Mouse (Mus musculus): ENCODE measurements at regions not wholly inside any gene's neighbourhood (a gene's known extent, or its start where the extent isn't known, plus 50 kb on each side); places are given as distances from the start of the nearest gene placed in this dataset.

DNA sequence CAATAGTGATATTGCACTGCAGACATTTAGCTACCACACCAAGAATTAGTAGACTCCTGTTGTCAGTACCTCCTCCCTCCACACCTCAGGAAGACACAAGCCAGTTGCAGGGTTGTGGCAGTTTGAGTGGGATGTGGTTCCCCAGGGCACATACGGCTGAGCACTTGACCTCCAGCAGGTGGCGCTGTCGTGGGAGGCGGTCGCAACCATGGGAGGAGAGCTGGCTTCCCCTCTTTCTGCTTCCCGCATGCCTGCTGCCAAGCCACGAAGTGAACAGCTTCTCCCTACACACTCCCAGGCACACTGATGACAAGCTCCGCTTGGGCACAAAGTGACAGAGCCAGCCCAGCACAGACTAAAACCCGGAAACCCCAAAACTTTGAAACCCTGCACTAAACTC lies 73.2 kb upstream of the Kctd3 start:
- Histone ChIP-seq H3K27ac (replicated peaks; ENCODE audit: insufficient read depth, low read depth, low read length) (no peak overlapping the region), H3K9ac (ENCODE audit: low read depth, low read length) (no peak overlapping the region), H3K27me3 (ENCODE audit: control insufficient read depth, insufficient read depth, low read length) (no peaks in the 10 kb centered on the region), H3K36me3 (ENCODE audit: control insufficient read depth, insufficient read depth, low read length) (no peaks in the 10 kb centered on the region), H3K4me1 (ENCODE audit: control insufficient read depth, insufficient read depth, low read length) (no peaks in the 10 kb centered on the region), H3K79me2 (ENCODE audit: control insufficient read depth, insufficient read depth, low read length) (no peaks in the 10 kb centered on the region), H3K4me3 (ENCODE audit: insufficient read depth, low read depth, low read length) (no peak overlapping the region)
- peak; percentile 90 for TF ChIP-seq CTCF (IDR thresholded peaks at IDR 0.05; ENCODE audit: low read depth, low read length)
- TF ChIP-seq POLR2A (IDR thresholded peaks at IDR 0.05; ENCODE audit: extremely low read depth, insufficient read depth, low read length): no peak
- 20% methylated on average over 9 of the region's 9 CpGs for WGBS
- peak; percentile 7 for DNase-seq (ENCODE audit: extremely low read depth, low read depth, low spot score)

GRCm38 (mm10) chr1:189079451-189080410 lies 72.1 kb upstream of the Kctd3 start:
- WGBS: 80% methylated on average over 11 of the region's 11 CpGs

DNA sequence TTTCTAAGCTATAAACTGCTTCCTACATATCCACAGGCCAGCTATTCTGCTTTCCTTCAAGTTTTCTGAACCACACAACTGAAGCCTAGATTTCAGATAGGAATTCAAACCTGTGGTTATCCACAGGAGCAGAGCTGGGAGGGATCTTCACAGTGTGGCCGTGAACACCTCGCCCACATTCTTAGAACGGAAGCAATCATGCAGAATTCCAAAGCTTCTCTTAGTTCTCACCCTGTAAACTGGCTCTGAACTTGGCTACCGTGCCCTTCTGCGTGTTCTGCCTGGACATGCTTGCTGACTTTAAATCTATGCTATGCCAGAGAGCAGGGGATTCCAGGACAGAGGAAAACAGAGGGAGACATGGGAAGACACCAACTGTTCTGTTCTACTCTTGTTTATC lies 70.2 kb upstream of the Kctd3 start:
- H3K36me3 ChIP-seq (ENCODE audit: control insufficient read depth, insufficient read depth, low read length): no peaks in the 10 kb centered on the region
- no peaks in the 10 kb centered on the region for H3K27me3 ChIP-seq (ENCODE audit: control insufficient read depth, insufficient read depth, low read length)
- no peak overlapping the region for H3K4me3 ChIP-seq (ENCODE audit: insufficient read depth, low read depth, low read length)
- no peak for TF ChIP-seq POLR2A (IDR thresholded peaks at IDR 0.05; ENCODE audit: extremely low read depth, insufficient read depth, low read length)
- no peak for TF ChIP-seq CTCF (IDR thresholded peaks at IDR 0.05; ENCODE audit: low read depth, low read length)
- no peak for DNase-seq (ENCODE audit: extremely low read depth, low read depth, low spot score)
- no peak overlapping the region for H3K9ac ChIP-seq (ENCODE audit: low read depth, low read length)
- WGBS: 87% methylated on average over 5 of the region's 5 CpGs
- no peaks in the 10 kb centered on the region for H3K4me1 ChIP-seq (ENCODE audit: control insufficient read depth, insufficient read depth, low read length)
- no peak overlapping the region for H3K27ac ChIP-seq (replicated peaks; ENCODE audit: insufficient read depth, low read depth, low read length)
- no peaks in the 10 kb centered on the region for H3K79me2 ChIP-seq (ENCODE audit: control insufficient read depth, insufficient read depth, low read length)

More at GRCm38 (mm10) chr1:189079451-189080410, 72.1 kb upstream of the Kctd3 start:
- no peak for DNase-seq (ENCODE audit: extremely low read depth, low read depth, low spot score)
- Histone ChIP-seq H3K4me1 (ENCODE audit: control insufficient read depth, insufficient read depth, low read length) (no peaks in the 10 kb centered on the region), H3K4me3 (ENCODE audit: insufficient read depth, low read depth, low read length) (no peak overlapping the region), H3K9ac (ENCODE audit: low read depth, low read length) (no peak overlapping the region), H3K27ac (replicated peaks; ENCODE audit: insufficient read depth, low read depth, low read length) (no peak overlapping the region), H3K79me2 (ENCODE audit: control insufficient read depth, insufficient read depth, low read length) (no peaks in the 10 kb centered on the region), H3K36me3 (ENCODE audit: control insufficient read depth, insufficient read depth, low read length) (no peaks in the 10 kb centered on the region), H3K27me3 (ENCODE audit: control insufficient read depth, insufficient read depth, low read length) (no peaks in the 10 kb centered on the region)
- TF ChIP-seq POLR2A (IDR thresholded peaks at IDR 0.05; ENCODE audit: extremely low read depth, insufficient read depth, low read length): no peak

- no peaks in the 10 kb centered on the region for H3K79me2 ChIP-seq (ENCODE audit: control insufficient read depth, insufficient read depth, low read length)
- H3K4me3 ChIP-seq (ENCODE audit: insufficient read depth, low read depth, low read length): no peak overlapping the region
- no peak for DNase-seq (ENCODE audit: extremely low read depth, low read depth, low spot score)
- no peaks in the 10 kb centered on the region for H3K4me1 ChIP-seq (ENCODE audit: control insufficient read depth, insufficient read depth, low read length)
- no peak for TF ChIP-seq CTCF (IDR thresholded peaks at IDR 0.05; ENCODE audit: low read depth, low read length)
- TF ChIP-seq POLR2A (IDR thresholded peaks at IDR 0.05; ENCODE audit: extremely low read depth, insufficient read depth, low read length): no peak
- H3K9ac ChIP-seq (ENCODE audit: low read depth, low read length): no peak overlapping the region
- no peak overlapping the region for H3K27ac ChIP-seq (replicated peaks; ENCODE audit: insufficient read depth, low read depth, low read length)
- H3K36me3 ChIP-seq (ENCODE audit: control insufficient read depth, insufficient read depth, low read length): no peaks in the 10 kb centered on the region
- WGBS: 67% methylated on average over 4 of the region's 4 CpGs
- no peaks in the 10 kb centered on the region for H3K27me3 ChIP-seq (ENCODE audit: control insufficient read depth, insufficient read depth, low read length)
These were observed 68.6 kb upstream of the Kctd3 start for GRCm38 (mm10) chr1:189076276-189076675.

GRCm38 (mm10) chr1:189075671-189076070 lies 68.0 kb upstream of the Kctd3 start:
- no peaks in the 10 kb centered on the region for H3K79me2 ChIP-seq (ENCODE audit: control insufficient read depth, insufficient read depth, low read length)
- no peaks in the 10 kb centered on the region for H3K27me3 ChIP-seq (ENCODE audit: control insufficient read depth, insufficient read depth, low read length)
- no peak for DNase-seq (ENCODE audit: extremely low read depth, low read depth, low spot score)
- no peak overlapping the region for H3K27ac ChIP-seq (replicated peaks; ENCODE audit: insufficient read depth, low read depth, low read length)
- no peak overlapping the region for H3K9ac ChIP-seq (ENCODE audit: low read depth, low read length)
- H3K36me3 ChIP-seq (ENCODE audit: control insufficient read depth, insufficient read depth, low read length): no peaks in the 10 kb centered on the region
- TF ChIP-seq POLR2A (IDR thresholded peaks at IDR 0.05; ENCODE audit: extremely low read depth, insufficient read depth, low read length) (no peak), CTCF (IDR thresholded peaks at IDR 0.05; ENCODE audit: low read depth, low read length) (no peak)
- H3K4me3 ChIP-seq (ENCODE audit: insufficient read depth, low read depth, low read length): no peak overlapping the region
- no peaks in the 10 kb centered on the region for H3K4me1 ChIP-seq (ENCODE audit: control insufficient read depth, insufficient read depth, low read length)
- WGBS: 71% methylated on average over 13 of the region's 13 CpGs

DNA sequence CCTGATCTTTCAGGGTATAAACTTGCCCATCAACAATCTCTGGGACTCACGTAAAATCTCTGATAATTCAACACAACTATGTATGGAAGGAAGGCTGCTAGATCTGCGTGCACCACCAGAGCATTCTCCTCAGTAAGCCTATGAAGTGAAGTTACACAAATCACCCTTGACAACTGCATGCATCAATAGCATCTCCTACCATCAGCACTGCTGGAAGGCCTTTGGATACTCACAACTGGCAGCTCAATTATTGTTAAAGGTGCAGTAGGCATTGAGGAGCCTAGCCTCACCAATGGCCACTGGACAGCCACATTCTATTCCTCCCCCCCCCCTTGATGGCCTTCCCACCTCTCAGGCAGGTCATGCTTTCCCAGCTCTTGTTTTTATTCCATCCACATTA lies 64.9 kb upstream of the Kctd3 start:
- Histone ChIP-seq H3K79me2 (ENCODE audit: control insufficient read depth, insufficient read depth, low read length) (no peaks in the 10 kb centered on the region), H3K4me1 (ENCODE audit: control insufficient read depth, insufficient read depth, low read length) (no peaks in the 10 kb centered on the region), H3K27ac (replicated peaks; ENCODE audit: insufficient read depth, low read depth, low read length) (no peak overlapping the region), H3K9ac (ENCODE audit: low read depth, low read length) (no peak overlapping the region), H3K4me3 (ENCODE audit: insufficient read depth, low read depth, low read length) (no peak overlapping the region), H3K36me3 (ENCODE audit: control insufficient read depth, insufficient read depth, low read length) (no peaks in the 10 kb centered on the region), H3K27me3 (ENCODE audit: control insufficient read depth, insufficient read depth, low read length) (no peaks in the 10 kb centered on the region)
- no peak for TF ChIP-seq CTCF (IDR thresholded peaks at IDR 0.05; ENCODE audit: low read depth, low read length)
- TF ChIP-seq POLR2A (IDR thresholded peaks at IDR 0.05; ENCODE audit: extremely low read depth, insufficient read depth, low read length): no peak
- WGBS: 67% methylated on average over 2 of the region's 2 CpGs
- DNase-seq (ENCODE audit: extremely low read depth, low read depth, low spot score): no peak
